Mouse (Mus musculus) C2C12 (cell line): ENCODE data around the gene Phyhd1.

ENCODE experiments used
- CTCF ChIP-seq: IDR thresholded peaks from one replicate; pipeline ENCODE4 v1.5.1; 2011; ENCODE audit not compliant: control insufficient read depth, insufficient read depth, insufficient read length
- FOSL1 ChIP-seq: IDR thresholded peaks from one replicate; pipeline ENCODE4 v1.8.0; 2011; ENCODE audit warnings: mild to moderate bottlenecking, low read length; ENCODE audit not compliant: poor library complexity, insufficient read depth, severe bottlenecking
- MAX ChIP-seq: IDR thresholded peaks from one replicate; pipeline ENCODE4 v1.6.1; 2011; ENCODE audit warnings: mild to moderate bottlenecking, control low read depth
- MYOD1 ChIP-seq: IDR thresholded peaks from one replicate; pipeline ENCODE4 v1.6.1; 2011; ENCODE audit warnings: low read depth; ENCODE audit not compliant: control insufficient read depth, insufficient read length
- USF1 ChIP-seq: IDR thresholded peaks from one replicate; pipeline ENCODE4 v1.6.1; 2011; ENCODE audit warnings: low read depth, mild to moderate bottlenecking, control low read depth, moderate library complexity

- TF ChIP-seq CTCF (no peak), MYOD1 (no peak), MAX (no peak), USF1 (no peak), FOSL1 (no peak)
Measured at GRCm38 (mm10) chr2:30247681-30248080, 18.3 kb upstream of the Phyhd1 start.
